Mouse (Mus musculus): Measurements from ENCODE around the gene Zfp3. TPM values are rescaled to one million over a fixed set of nuclear protein-coding genes. Genes with fewer than 3 reads are reported as not detected.

Zfp3 gene
- polyA plus RNA-seq, 1 experiment from 2014 or later: 5.3 TPM

Small RNA genes lying within 50 kb of the gene (microRNA-seq; reads per million reads assigned to microRNA genes)
- not detected for gene Gm22760

Other genes with a start within 250 kb of the Zfp3 start
- gene Vmo1, start 249.6 kb upstream of the Zfp3 start, polyA plus RNA-seq (2015; fragmentation: Nextera tagmentation; extraction: Ambion mirVana): 0.28 and 0.71 TPM in 2 replicates
- gene Gltpd2, start 245.0 kb upstream of the Zfp3 start, polyA plus RNA-seq (2015; fragmentation: Nextera tagmentation; extraction: Ambion mirVana): 1.9 and 2.0 TPM in 2 replicates
- 626 and 669 TPM in 2 replicates for gene Psmb6, start 238.8 kb upstream of the Zfp3 start, polyA plus RNA-seq (2015; fragmentation: Nextera tagmentation; extraction: Ambion mirVana)
- not detected in 2 replicates for gene Gm40193, start 231.3 kb upstream of the Zfp3 start, polyA plus RNA-seq (2015; fragmentation: Nextera tagmentation; extraction: Ambion mirVana)
- gene Pld2, start 224.1 kb upstream of the Zfp3 start, polyA plus RNA-seq (2015; fragmentation: Nextera tagmentation; extraction: Ambion mirVana): 9.3 and 10.0 TPM in 2 replicates
- 9.3 and 10.6 TPM in 2 replicates for gene Mink1, start 201.3 kb upstream of the Zfp3 start, polyA plus RNA-seq (2015; fragmentation: Nextera tagmentation; extraction: Ambion mirVana)
- not detected in 2 replicates for gene 4930544D05Rik, start 148.4 kb upstream of the Zfp3 start, polyA plus RNA-seq (2015; fragmentation: Nextera tagmentation; extraction: Ambion mirVana)
- 0.17 TPM in 1 of 2 replicates, not detected in the other for gene Chrne, start 145.0 kb upstream of the Zfp3 start, polyA plus RNA-seq (2015; fragmentation: Nextera tagmentation; extraction: Ambion mirVana)
- 0.05 and 0.06 TPM in 2 replicates for gene Gp1ba, start 125.1 kb upstream of the Zfp3 start, polyA plus RNA-seq (2015; fragmentation: Nextera tagmentation; extraction: Ambion mirVana)
- 121 and 123 TPM in 2 replicates for gene Rnf167, start 117.0 kb upstream of the Zfp3 start, polyA plus RNA-seq (2015; fragmentation: Nextera tagmentation; extraction: Ambion mirVana)
- 215 and 216 TPM in 2 replicates for gene Slc25a11, start 116.7 kb upstream of the Zfp3 start, polyA plus RNA-seq (2015; fragmentation: Nextera tagmentation; extraction: Ambion mirVana)
- 2,307 and 2,326 TPM in 2 replicates for gene Pfn1, start 109.6 kb upstream of the Zfp3 start, polyA plus RNA-seq (2015; fragmentation: Nextera tagmentation; extraction: Ambion mirVana)
- gene Eno3, start 107.0 kb upstream of the Zfp3 start, polyA plus RNA-seq (2015; fragmentation: Nextera tagmentation; extraction: Ambion mirVana): 12.8 and 13.5 TPM in 2 replicates
- gene Spag7, start 94.8 kb upstream of the Zfp3 start, polyA plus RNA-seq (2015; fragmentation: Nextera tagmentation; extraction: Ambion mirVana): 132 and 159 TPM in 2 replicates
- 14.2 and 14.4 TPM in 2 replicates for gene Camta2, start 76.1 kb upstream of the Zfp3 start, polyA plus RNA-seq (2015; fragmentation: Nextera tagmentation; extraction: Ambion mirVana)
- gene Inca1, start 64.1 kb upstream of the Zfp3 start, polyA plus RNA-seq (2015; fragmentation: Nextera tagmentation; extraction: Ambion mirVana): 1.4 and 1.8 TPM in 2 replicates
- 2.3 and 2.8 TPM in 2 replicates for gene Kif1c, start 63.7 kb upstream of the Zfp3 start, polyA plus RNA-seq (2015; fragmentation: Nextera tagmentation; extraction: Ambion mirVana)
- gene Scimp, start 48.4 kb downstream of the Zfp3 start, polyA plus RNA-seq (2015; fragmentation: Nextera tagmentation; extraction: Ambion mirVana): 0.37 and 1.0 TPM in 2 replicates
- 55.8 and 60.7 TPM in 2 replicates for gene Rabep1, start 80.6 kb downstream of the Zfp3 start, polyA plus RNA-seq (2015; fragmentation: Nextera tagmentation; extraction: Ambion mirVana)
- 86.4 and 92.2 TPM in 2 replicates for gene Nup88, start 205.8 kb downstream of the Zfp3 start, polyA plus RNA-seq (2015; fragmentation: Nextera tagmentation; extraction: Ambion mirVana)
- 59.1 and 61.5 TPM in 2 replicates for gene Rpain, start 206.0 kb downstream of the Zfp3 start, polyA plus RNA-seq (2015; fragmentation: Nextera tagmentation; extraction: Ambion mirVana)
- gene C1qbp, start 218.8 kb downstream of the Zfp3 start, polyA plus RNA-seq (2015; fragmentation: Nextera tagmentation; extraction: Ambion mirVana): 331 and 372 TPM in 2 replicates
- gene Dhx33, start 240.2 kb downstream of the Zfp3 start, polyA plus RNA-seq (2015; fragmentation: Nextera tagmentation; extraction: Ambion mirVana): 12.2 and 13.9 TPM in 2 replicates

Data from intestine, embryonic 16.5 days (tissue).